Mouse (Mus musculus): Measurements from ENCODE around the gene Stxbp3. TPM values are rescaled to one million over a fixed set of nuclear protein-coding genes. Genes with fewer than 3 reads are reported as not detected.

Gene Stxbp3
- polyA plus RNA-seq, 1 experiment = 4.9 TPM

DNA sequence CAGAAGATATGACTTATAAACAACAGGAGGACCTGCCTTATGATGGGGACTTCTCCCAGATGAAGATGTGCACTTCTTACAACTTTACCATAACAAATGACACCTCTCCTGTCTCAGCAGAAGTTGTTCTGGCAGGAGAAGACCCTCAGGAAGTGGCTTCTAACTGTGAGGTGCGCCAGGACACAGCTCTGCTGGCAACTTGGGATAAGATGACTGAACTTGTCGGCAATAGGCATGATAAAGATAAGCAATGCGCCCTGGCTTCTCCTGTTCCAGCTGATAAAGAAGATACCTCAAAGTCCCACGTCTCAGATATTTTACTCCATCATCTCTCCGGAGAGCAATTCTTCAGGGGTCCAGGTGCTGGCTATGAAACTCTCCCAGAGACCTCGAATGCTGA is 88.6 kb downstream of the Stxbp3 start:
- Histone ChIP-seq H3K36me3 (ENCODE audit: control insufficient read depth, insufficient read depth, low read length) (no peaks in the 10 kb centered on the region), H3K4me3 (ENCODE audit: control insufficient read depth, low read depth, low read length) (no peak overlapping the region), H3K27ac (ENCODE audit: control insufficient read depth, insufficient read depth, low read depth, low read length) (no peak overlapping the region), H3K4me1 (ENCODE audit: control insufficient read depth, insufficient read depth, low read length) (no peaks in the 10 kb centered on the region), H3K27me3 (ENCODE audit: control insufficient read depth, insufficient read depth, low read length) (no peaks in the 10 kb centered on the region)
- TF ChIP-seq CTCF (IDR thresholded peaks at IDR 0.05; ENCODE audit: control insufficient read depth, insufficient read depth, insufficient replicate concordance, low read depth, low read length) (no peak), POLR2A (IDR thresholded peaks at IDR 0.05; ENCODE audit: control insufficient read depth, low read depth, low read length) (no peak)

- H3K27me3 ChIP-seq (ENCODE audit: control insufficient read depth, insufficient read depth, low read length) = no peaks in the 10 kb centered on the region
Observed at GRCm38 (mm10) chr3:108751061-108751460, 89.3 kb downstream of the Stxbp3 start.

DNA sequence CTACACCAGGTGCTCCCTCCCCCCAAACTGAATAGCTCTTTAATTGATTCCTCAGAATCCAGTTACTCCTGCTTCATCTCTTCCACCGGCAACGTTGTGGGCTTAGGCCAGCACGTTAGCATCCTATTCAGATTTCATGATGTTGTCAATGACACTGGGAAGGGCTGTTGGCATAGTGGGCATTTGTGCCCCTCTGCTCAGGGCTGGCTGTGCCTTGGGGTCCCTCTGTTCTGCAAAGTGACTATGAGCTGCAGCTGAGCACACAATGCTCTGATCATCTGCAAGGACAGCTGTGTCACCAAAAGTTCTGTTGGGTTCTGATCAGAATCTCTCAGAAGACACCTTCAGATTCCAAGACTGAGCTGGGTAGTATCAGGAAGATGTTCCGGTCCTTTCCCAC is 96.3 kb downstream of the Stxbp3 start:
- Histone ChIP-seq H3K27me3 (ENCODE audit: control insufficient read depth, insufficient read depth, low read length) (no peaks in the 10 kb centered on the region), H3K4me3 (ENCODE audit: control insufficient read depth, low read depth, low read length) (peak overlapping the region; percentile 66), H3K27ac (ENCODE audit: control insufficient read depth, insufficient read depth, low read depth, low read length) (no peak overlapping the region), H3K36me3 (ENCODE audit: control insufficient read depth, insufficient read depth, low read length) (no peaks in the 10 kb centered on the region), H3K4me1 (ENCODE audit: control insufficient read depth, insufficient read depth, low read length) (no peaks in the 10 kb centered on the region)
- TF ChIP-seq CTCF (IDR thresholded peaks at IDR 0.05; ENCODE audit: control insufficient read depth, insufficient read depth, insufficient replicate concordance, low read depth, low read length) (no peak), POLR2A (IDR thresholded peaks at IDR 0.05; ENCODE audit: control insufficient read depth, low read depth, low read length) (peak; percentile 57; the same call in 1 of the 2 replicates)

More at GRCm38 (mm10) chr3:108751061-108751460, 89.3 kb downstream of the Stxbp3 start:
- no peaks in the 10 kb centered on the region for H3K4me1 ChIP-seq (ENCODE audit: control insufficient read depth, insufficient read depth, low read length)
- H3K4me3 ChIP-seq (ENCODE audit: control insufficient read depth, low read depth, low read length) = no peak overlapping the region
- no peak overlapping the region for H3K27ac ChIP-seq (ENCODE audit: control insufficient read depth, insufficient read depth, low read depth, low read length)
- no peaks in the 10 kb centered on the region for H3K36me3 ChIP-seq (ENCODE audit: control insufficient read depth, insufficient read depth, low read length)
- TF ChIP-seq CTCF (IDR thresholded peaks at IDR 0.05; ENCODE audit: control insufficient read depth, insufficient read depth, insufficient replicate concordance, low read depth, low read length) (no peak), POLR2A (IDR thresholded peaks at IDR 0.05; ENCODE audit: control insufficient read depth, low read depth, low read length) (no peak)

Other genes starting within 250 kb of the Stxbp3 start
- 11.2 and 14.3 TPM in 2 replicates for gene Wdr47, start 249.2 kb downstream of the Stxbp3 start, polyA plus RNA-seq (2012; rRNA removed)
- 22.7 and 27.3 TPM in 2 replicates for gene Clcc1, start 186.6 kb downstream of the Stxbp3 start, polyA plus RNA-seq (2012; rRNA removed)
- gene Gpsm2, start 118.2 kb downstream of the Stxbp3 start, polyA plus RNA-seq (2012; rRNA removed) = 4.8 and 5.0 TPM in 2 replicates
- 16.5 and 16.9 TPM in 2 replicates for gene Aknad1, start 100.9 kb downstream of the Stxbp3 start, polyA plus RNA-seq (2012; rRNA removed)
- 0.46 and 0.53 TPM in 2 replicates for gene Fndc7, start 49.5 kb upstream of the Stxbp3 start, polyA plus RNA-seq (2012; rRNA removed)
- gene Prpf38b, start 71.2 kb upstream of the Stxbp3 start, polyA plus RNA-seq (2012; rRNA removed) = 23.3 and 23.6 TPM in 2 replicates
- gene Henmt1, start 99.3 kb upstream of the Stxbp3 start, polyA plus RNA-seq (2012; rRNA removed) = 21.7 and 22.8 TPM in 2 replicates
- gene Gm9857, start 99.9 kb upstream of the Stxbp3 start, polyA plus RNA-seq (2012; rRNA removed) = 26.9 and 34.4 TPM in 2 replicates
- 0.65 and 0.89 TPM in 2 replicates for gene Fam102b, start 187.1 kb upstream of the Stxbp3 start, polyA plus RNA-seq (2012; rRNA removed)
- gene Slc25a54, start 239.9 kb upstream of the Stxbp3 start, polyA plus RNA-seq (2012; rRNA removed) = 9.1 and 9.7 TPM in 2 replicates

All from testis, adult 2 months (tissue).